Mouse (Mus musculus) left cerebral cortex, adult 11 months (tissue): Measurements from ENCODE around the gene Trim44.

Source experiments
- DNase-seq: peaks from one replicate; pipeline ENCODE4 v3.0.0; 2022; ENCODE audit warnings: low spot score

Gene Trim44

DNA sequence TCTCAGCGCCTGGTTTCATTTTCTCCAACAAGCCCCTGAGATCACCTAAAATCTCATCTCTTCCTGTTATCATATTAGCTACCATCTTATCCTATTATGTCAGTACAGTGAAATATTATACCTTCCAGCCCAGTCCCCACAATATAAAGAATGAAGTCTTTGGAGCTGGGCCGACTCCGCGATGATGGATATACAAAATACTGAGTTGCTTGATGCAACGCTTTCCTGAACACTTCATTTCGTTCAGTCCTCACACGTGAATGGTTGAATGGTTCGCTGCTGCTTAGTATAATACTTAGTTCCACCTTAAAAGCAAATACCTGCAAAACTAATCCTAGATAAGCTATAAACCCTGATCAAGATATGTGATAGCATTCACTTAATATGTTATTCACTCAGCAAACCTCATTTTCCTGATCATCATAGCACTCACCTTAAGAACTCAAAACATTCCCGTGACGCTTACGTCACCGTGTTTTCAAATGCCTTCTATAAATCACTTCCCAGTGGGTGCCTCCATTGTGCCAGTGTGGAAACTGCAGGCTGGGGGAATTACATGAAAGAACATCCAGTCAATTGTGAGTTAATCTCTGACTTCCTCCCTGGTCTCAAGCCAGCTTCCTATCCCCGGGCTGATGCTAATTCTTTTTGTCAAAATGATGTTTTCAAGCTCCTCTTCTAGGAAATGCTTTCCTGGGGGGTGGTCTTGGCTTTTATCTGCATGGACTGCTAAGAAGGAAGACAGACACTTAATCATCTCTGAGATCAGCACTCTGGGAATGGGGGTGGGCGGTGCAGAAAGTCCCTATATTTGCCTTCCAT, at the start of gene Trim44:
Trim44 (minus strand) TSS at position 466 of the 822 bp plus-strand sequence.
- no peak for DNase-seq

DNA sequence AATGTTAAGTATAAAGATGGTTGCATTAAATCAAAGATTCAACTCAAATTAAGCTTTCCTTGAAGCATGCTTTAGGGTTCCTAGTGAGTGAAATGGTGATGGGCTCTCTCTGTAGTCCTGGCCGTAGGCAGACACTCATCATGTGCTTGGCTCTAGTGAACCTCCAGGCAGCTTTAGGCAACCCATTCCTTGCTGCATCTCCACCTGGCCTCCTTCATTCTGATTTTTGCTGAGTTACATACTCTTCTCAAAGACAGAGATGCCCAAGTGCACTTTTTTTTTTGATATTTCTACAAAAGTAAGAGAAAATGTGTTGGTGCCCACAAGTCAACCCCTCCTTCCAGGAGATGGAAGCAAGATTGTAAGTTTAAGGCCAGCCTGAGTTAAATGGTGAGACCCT, 47.5 kb upstream of the Trim44 start:
- DNase-seq, result no peak

DNA sequence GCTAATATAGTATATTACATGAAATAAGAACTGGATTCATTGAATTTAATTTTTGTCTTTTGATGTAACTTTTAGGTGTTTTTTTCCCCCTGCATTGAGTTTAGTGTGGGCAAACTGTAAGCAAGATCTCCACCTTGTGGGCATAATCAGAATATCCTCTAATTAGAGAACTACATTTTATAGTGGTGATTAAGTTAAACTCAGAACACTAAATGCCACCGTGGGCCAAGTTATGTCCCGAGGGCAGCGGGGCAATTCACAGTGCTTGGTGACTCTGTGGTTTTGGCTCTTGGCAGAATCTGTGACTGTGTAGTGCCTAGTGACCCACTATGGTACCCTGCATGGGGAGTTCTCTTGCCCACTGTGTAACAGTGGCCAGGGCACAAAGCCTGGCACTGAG, 45.8 kb upstream of the Trim44 start:
- peak; percentile 49 for DNase-seq

DNA sequence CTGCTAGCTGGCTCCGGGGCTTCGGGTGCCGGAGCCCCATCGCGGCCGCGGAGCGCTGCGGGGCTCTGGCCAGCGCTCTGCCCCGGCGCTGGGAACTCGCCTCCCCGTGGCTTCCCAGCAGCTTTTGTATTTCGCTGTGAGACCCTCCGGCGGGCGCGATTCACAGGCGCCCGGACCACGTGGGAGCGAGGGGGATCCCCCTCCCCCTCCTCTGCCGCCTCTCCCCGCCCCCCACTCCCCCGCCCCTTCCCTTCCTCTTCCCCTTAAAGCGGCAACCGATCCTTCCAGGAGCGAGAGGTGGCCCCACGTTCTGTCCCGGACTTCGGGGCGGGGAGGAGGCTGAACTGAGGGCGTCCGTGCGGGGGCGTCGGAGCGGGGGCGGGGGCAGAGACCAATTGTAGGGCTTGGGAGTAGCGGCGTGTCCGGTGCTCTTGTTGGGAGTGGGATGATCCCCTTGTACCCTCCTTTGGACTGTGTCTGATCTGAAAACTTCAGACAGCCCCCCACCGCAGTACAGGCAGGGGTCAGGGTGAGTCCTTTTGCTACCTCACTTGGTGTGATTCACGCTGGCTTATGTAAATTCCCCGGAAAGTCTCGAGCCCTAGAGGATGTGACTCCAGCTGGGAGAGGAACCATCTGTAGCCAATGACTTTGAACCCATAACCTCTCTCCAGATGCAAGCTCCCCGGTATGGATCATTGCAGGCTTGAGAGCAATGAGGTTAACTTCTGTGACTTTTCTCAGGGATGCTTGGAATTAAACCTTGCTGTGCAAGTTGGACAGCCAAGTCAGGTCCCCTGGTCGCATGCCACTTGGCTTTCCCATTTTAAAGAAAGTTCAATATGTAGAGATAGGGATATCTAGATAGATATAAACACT, 44.3 kb upstream of the Trim44 start, which contains the start of gene Fjx1:
Fjx1 (minus strand) TSS at position 829 of the 879 bp plus-strand sequence.
- DNase-seq, result no peak

DNA sequence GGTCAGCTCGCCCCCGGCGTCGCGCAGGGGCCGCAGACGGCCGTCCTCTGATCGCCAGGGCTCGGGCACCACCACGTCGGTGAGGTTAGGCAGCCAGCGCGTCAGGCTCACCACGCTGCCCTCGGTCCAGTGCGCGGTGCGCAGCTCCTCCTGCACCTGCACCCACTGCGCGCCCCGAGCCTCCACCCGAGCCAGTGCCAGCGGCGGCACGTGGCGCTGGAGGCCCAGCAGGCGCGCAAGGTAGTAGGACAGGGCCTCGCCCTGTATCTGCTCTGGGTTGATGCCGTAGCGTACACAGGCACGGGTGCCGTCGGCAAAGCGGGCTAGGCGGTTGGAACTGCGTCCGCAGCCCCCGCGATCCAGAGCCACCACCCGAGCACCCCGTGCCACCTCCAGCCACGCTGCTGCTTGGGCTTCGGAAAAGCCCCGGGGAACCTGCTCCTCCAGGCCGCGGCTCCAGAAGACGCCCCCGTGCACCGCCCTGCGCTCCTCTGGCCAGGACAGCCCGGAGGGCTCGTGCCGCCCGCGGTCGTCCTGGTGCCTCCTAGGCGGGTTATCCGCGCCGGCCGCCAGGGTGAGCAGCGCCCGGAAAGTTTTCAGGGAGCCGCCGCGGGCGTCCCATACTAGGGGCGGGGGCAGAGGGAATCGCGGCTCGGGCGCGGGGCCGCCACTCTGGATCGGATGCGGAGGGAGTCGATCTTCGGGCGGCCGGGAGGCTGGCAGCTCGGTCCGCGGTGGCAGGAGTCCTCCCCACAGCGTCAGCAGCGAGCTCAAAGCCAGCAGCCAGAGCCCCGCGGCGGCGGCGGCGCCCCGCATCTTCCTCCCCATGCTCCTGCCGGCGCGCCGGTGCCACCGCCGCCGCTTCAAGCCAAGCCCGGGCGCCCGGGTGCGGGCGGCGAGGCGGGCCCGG, 43.4 kb upstream of the Trim44 start:
- no peak for DNase-seq

DNA sequence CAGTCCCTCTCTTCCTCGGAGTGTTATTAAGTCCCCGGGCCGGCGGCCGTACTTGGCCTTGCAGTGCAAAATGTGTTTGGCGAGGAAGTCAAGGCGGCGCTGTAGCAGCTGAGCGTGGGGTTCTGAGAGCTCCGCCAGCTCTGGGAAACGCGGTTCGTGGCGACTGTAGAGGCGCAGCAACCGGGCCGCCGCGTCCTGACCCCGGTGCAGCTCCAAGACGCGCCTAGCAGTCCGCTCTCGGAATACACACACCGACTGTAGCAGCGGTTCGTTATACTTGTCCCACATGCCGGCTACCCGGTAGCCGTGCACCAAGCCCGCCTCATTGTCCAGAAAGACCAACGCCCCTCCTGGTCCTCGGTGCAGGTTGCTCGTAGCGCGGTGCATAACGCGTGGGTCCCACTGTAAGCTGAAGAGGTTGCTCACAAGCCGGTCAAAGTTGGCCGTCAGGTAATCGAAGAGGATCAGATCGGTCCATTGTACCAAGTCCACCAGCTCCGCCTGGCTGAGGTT, 42.7 kb upstream of the Trim44 start:
- DNase-seq, result no peak

DNA sequence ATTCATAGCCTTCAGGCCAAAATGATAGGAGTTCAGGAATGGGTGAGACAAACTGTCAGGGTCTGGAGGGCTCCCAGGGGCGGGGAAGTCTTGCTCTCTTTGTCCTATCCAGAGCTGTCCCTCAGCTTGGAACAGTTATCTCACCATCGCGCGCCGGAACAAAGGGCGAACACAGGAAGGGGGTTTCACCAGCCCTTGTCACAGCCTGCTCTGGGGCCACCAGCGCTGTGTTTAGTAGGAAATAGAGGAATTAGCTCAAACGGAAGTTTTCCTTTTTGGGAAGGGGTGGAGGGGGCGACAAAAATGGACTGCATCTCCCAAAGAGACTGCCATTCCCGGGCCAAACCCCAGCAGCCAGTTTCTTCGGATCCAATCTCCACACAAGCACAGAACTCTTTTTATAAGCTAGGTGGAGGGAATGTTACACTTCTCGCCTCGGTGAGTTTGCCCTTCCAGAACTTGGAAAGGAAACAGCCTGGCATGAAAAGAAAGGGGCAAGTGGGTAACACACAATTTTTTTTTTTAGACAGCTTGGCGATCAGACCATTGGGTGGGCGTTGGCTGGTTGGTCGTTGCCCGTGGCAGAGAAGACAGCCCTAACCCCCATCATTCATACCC, 42.1 kb upstream of the Trim44 start:
- no peak for DNase-seq

DNA sequence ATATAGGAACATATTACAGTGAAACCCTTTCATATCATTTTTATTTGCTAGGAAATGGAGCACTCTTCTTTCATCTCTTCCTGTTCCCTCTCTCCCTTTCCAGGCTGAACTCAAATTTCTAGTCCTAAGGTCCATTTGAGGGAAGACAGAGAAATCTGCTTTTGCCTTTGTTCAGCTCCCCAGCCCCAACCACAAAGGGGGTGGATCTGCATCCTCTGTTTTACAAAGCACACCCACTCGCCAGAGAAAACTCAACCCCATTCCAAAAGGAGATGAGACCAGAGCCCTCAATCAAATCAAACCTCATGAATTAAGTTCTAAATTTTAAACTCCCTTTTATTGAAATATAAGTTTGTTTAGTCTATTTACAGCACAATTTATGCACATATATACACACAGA, 41.4 kb upstream of the Trim44 start:
- no peak for DNase-seq

DNA sequence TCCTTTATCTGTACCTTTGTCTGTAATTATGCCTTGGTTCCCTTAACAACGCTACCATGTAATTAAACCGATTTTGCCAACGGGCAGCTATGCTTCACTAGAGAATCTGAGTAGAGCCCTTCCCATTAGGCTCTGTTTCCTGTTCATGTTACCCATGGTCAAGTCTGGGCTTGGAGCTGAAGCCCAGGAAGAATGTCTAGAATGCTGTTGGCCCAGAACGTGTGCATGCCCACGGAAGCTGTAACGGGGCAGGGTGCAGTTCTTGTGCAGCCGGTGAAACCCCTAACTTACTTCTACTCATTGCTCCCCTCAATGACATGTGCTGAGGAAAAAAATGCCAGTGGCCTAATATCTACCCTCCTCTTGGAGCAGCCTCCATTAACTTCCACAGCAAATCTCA, 40.2 kb upstream of the Trim44 start:
- DNase-seq, result no peak

DNA sequence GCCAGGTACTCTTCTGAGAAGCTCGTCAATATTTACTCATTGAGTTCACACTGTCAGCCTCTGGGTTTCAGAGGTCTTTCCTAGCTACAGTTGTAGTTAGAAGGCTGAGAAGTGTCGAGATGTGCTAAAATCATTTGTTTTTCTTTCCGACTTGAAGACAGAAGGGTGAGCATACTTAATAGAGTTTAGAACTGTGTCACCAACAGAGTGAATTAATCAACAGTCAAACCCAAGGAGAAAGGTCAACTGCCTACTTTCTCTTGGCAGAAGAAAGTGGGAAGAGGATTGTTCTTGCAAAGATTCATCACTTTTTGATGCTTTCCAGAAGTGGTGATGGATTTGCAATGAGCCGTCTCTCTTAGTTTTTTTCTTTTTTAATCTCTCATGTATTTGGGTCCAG, 39.2 kb upstream of the Trim44 start:
- DNase-seq, result no peak

DNA sequence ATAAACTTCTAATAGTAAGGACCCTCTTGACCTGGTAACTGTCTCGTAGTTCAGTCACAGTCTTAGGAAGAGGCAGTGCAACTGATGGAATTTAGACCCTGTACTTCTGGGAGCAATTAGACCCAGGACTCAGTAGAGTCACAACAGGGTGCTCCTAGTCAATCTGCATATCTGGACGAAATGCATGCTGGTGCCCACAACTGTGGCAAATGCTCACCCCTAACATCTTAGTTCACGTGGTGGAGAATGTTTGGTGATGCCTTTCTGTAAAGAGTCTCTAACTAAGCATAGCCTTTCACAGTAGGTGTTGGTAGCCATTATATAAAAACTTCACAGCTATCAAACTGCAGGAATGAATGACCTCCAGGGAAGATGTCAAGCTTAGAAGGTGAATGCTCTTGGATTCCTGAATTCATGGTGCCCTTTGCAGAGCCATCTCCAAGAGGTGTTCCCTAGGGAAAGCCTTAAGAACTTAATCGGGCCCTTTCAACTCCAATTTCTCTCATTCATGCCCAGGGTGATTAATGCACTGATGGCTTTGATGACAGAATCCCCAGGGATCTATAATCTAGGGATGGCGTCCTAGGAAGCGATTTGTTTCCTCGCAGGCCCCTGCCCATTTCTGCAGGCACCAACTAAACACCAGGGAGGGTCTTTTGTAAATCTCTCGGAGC, 29.9 kb upstream of the Trim44 start:
- DNase-seq, result no peak

DNA sequence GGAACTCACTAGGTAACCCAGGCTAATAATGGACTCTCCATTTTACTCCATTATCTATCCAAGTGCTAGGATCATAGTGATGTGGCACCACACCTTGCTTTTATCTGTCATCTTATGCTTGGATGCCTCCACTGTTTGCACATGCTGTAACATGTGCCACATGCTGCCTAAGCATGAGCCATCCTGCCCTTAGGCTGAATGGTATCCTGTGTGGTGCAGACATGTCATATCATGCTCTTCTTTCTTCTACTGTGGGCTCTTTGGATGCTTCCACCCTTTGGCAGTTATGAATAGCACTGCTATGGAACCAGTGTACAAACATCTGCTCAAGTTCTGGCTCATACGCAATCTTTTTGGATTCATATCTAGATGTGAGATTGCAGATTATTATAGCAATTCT, 26.3 kb upstream of the Trim44 start:
- no peak for DNase-seq

DNA sequence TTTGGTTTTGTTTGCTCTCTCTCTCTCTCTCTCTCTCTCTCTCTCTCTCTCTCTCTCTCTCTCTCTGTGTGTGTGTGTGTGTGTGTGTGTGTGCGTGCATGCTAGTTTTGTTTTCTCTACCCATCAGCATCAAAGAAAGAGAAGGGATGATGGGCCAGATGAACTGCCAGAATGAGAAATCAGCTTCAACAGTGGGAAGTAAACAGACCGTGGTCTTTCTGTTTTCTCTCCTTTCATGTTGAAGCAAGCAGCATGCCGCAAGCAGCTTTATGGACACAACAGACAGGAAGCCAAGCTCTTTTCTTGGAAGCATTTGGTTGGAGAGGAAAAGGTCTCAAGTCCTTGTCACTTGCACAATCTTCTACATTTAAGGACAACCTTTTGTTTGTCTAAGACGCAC, 23.5 kb upstream of the Trim44 start:
- DNase-seq, result no peak

DNA sequence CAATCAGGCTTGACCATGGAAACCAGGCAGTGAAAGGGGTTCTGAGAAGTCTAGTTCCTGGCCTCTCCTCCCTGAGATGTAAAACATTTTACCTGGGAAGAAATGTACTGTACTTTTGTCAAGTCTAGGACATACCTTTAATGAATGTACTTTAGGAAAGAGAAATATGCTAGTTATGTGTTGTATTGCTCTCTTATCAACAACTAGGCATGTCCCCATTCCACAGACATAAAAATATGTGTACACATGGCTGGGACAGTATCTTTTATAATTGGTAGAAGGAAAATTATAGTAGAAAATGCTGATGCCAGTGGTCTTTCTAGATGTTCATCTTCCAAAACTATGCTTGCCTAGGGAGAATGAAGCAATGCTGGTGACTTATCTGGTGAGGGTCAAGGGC, 20.3 kb upstream of the Trim44 start:
- no peak for DNase-seq

DNA sequence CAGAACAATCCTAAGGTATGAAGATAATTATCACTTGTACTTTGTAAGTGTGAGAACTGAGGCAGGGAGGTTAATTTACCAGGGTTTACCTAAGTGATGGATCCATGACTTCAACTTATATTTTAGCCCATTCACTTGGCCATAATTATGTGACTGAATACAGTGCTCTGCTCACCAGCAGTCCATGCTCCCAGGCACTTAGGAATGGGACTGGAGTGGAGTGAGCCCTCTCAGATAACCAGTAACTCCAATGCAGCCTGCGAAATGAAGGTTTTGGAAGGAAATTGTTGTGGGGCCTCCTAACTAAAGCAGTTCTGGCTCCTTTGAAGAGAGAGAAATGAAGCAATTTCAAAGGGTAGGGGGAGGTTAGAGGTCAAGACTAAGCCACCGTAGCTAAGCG, 18.8 kb upstream of the Trim44 start:
- DNase-seq, result no peak

DNA sequence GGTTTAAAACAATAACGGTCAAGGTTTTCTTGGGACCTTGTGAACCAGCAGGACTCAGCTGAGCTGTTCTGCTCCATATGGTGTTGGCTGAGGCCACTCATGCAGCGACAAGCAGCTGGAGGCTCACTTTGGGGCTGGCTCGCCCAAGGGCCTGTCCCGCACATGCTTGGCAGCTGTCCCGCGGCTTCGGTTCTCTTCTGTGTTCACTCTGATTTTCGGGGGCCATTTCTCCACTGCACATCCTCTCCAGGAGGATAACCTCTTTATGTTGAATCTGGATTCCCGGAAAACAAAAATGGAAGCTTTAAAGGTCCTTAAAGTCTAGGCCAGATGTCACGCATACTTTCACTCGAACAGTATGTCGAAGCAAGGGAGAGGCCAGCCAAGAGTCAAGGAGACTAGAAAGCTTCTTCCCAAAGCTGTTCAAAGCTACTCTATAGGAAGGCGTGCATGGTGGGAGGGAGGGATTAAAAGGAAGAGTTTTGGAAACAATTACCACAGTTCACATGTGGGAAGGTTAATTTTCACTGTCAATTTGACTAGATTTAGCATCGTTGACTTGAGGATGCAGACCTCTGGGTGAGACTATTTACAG, 8.6 kb upstream of the Trim44 start:
- DNase-seq, result no peak

DNA sequence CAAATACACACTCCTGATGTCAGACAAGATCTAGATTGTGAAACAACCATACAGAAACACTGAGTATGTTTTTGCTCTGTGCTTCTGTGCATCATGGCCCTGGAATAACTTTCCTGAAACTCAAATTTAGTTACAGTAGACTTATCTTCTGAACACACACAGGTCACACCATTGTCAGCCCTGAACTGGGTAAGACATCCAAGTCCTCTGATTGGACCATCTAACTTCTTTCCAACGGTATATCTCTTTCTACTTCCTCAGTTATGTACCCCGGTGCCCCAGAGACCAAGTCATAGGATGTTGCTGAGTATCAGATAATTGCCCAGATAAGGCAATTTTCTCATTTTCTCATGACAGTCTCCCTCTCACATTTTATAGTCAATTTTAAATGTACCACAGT, 5.1 kb upstream of the Trim44 start:
- no peak for DNase-seq

DNA sequence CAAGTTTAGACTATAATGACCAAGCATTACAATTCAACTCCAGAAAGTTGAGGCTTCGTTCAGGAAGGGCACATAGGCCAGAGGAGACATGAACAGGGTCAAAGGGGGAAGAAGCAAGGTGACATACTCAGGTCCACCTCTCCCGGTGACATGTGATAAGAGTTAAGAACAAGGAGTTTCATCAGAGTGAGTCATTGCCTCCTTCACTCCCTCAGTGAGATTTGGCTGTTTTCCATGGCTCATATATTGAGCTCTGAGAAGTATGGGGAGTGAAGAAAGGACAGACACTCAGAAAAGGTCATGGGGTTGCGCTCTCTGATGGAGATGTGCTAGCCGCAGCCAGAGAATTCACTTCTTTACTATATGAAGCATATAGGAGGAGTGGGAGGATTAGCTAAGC, 3.0 kb upstream of the Trim44 start:
- DNase-seq, result no peak

DNA sequence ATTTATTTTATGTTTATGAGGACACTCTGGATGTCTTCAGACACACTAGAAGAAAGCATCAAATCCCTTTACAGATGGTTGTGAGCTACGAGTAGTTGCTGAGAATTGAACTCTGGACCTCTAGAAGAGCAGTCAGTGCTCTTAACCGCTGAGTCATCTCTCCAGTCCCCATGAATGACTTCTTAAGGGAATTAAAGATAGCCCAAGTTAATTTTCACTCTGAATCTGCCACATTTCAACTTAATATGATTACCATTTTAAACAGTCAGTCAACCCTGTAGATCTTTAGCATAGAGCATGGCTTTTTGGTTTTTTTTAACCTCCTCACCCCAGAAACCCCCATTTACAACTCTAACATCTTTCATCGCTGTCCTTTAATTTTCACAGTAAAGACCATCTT, 2.1 kb upstream of the Trim44 start:
- no peak for DNase-seq
